Mouse (Mus musculus) lung, postnatal 0 days (tissue): Measurements from ENCODE around the gene Ccl22. TPM values are rescaled to one million over a fixed set of nuclear protein-coding genes. Genes with fewer than 3 reads are reported as not detected.

Experiments used
- ATAC-seq: fragments of 200-750 bp; cut with Nextera tagmentation; 2 replicates; pipeline ENCODE4 v1.8.0; 2017; ENCODE audit warnings: moderate library complexity
- DNase-seq: peaks from one replicate; pipeline ENCODE4 v3.0.0-alpha.2; 2016; ENCODE audit warnings: low spot score
- H3K27ac ChIP-seq: fragments of 300-500 bp; sonication (generic); 2 replicates; pipeline ENCODE4 v1.5.1; 2014; ENCODE audit warnings: antibody characterized with exemption, mild to moderate bottlenecking, low read length, mixed read lengths
- H3K27me3 ChIP-seq: fragments of 300-500 bp; sonication (generic); replicated peaks from 2 replicates; pipeline ENCODE4 v1.6.1; 2014; ENCODE audit warnings: low read length, mixed read lengths; ENCODE audit not compliant: insufficient read depth
- H3K36me3 ChIP-seq: fragments of 300-500 bp; sonication (generic); 2 replicates; pipeline ENCODE4 v1.6.1; 2014; ENCODE audit warnings: low read length, mixed read lengths; ENCODE audit not compliant: insufficient read depth
- H3K4me1 ChIP-seq: fragments of 300-500 bp; sonication (generic); 2 replicates; pipeline ENCODE4 v1.6.1; 2014; ENCODE audit warnings: antibody characterized with exemption, low read depth, low read length, mixed read lengths; ENCODE audit not compliant: insufficient read depth
- H3K4me2 ChIP-seq: fragments of 300-500 bp; sonication (generic); replicated peaks from 2 replicates; pipeline ENCODE4 v1.6.1; 2014; ENCODE audit warnings: low read depth, mild to moderate bottlenecking, low read length, moderate library complexity, mixed read lengths
- H3K4me3 ChIP-seq: fragments of 300-500 bp; sonication (generic); 2 replicates; pipeline ENCODE4 v1.5.1; 2014; ENCODE audit warnings: low read depth, low read length
- H3K9ac ChIP-seq: fragments of 300-500 bp; sonication (generic); replicated peaks from 2 replicates; pipeline ENCODE4 v1.6.1; 2014; ENCODE audit warnings: low read depth, mild to moderate bottlenecking
- H3K9me3 ChIP-seq: fragments of 300-500 bp; sonication (generic); 2 replicates; pipeline ENCODE4 v1.6.1; 2016; ENCODE audit warnings: low read length, mixed read lengths
- CTCF ChIP-seq: IDR thresholded peaks from 2 replicates; pipeline ENCODE4 v1.5.1; 2016; ENCODE audit warnings: antibody characterized with exemption, mild to moderate bottlenecking
- EP300 ChIP-seq: IDR thresholded peaks from 2 replicates; pipeline ENCODE4 v1.6.1; 2016; ENCODE audit warnings: antibody characterized with exemption, mild to moderate bottlenecking, control low read depth
- whole genome bisulfite sequencing: fragments of 180-500 bp; shearing (Covaris S2); extraction: QIAGEN DNeasy Blood & Tissue Kit; methylation state at CpG from one replicate; pipeline ENCODE4 v1.1.7; 2014; 5-methylcytosine and 5-hydroxymethylcytosine counted together
- polyA plus RNA-seq: library from polyadenylated mRNA; unstranded; fragments of >200 nt; fragmentation: Nextera tagmentation; extraction: Ambion mirVana; gene quantifications from 2 replicates; pipeline ENCODE4 v1.2.1, GENCODE M21; 2015

Ccl22 gene
- polyA plus RNA-seq, 1 experiment from 2014 or later, result 0.45 TPM

- Histone ChIP-seq H3K27ac (no peak overlapping the region), H3K4me3 (no peak overlapping the region), H3K4me2 (no peak overlapping the region), H3K9ac (no peak overlapping the region), H3K36me3 (no peaks in the 10 kb centered on the region), H3K27me3 (no peaks in the 10 kb centered on the region), H3K4me1 (no peaks in the 10 kb centered on the region), H3K9me3 (no peaks in the 10 kb centered on the region)
- TF ChIP-seq CTCF, result no peak
- DNase-seq (no peak), ATAC-seq (no peak)
- 75% methylated on average over 10 of the region's 10 CpGs for WGBS
These were observed 5.8 kb downstream of the Ccl22 start for GRCm38 (mm10) chr8:94751023-94751849.

GRCm38 (mm10) chr8:94754006-94754405 is 8.6 kb downstream of the Ccl22 start:
- H3K4me2 ChIP-seq, result no peak overlapping the region
- no peak for TF ChIP-seq EP300
- no peak for TF ChIP-seq CTCF
- no peak overlapping the region for H3K4me3 ChIP-seq
- no peak overlapping the region for H3K9ac ChIP-seq
- no peak for DNase-seq
- no peaks in the 10 kb centered on the region for H3K27me3 ChIP-seq
- ATAC-seq, result no peak
- H3K9me3 ChIP-seq, result no peaks in the 10 kb centered on the region
- H3K4me1 ChIP-seq, result no peaks in the 10 kb centered on the region
- WGBS, result 84% methylated on average over 2 of the region's 2 CpGs
- no peaks in the 10 kb centered on the region for H3K36me3 ChIP-seq
- no peak overlapping the region for H3K27ac ChIP-seq

GRCm38 (mm10) chr8:94754486-94754885 is 9.1 kb downstream of the Ccl22 start:
- Histone ChIP-seq H3K4me1 (no peaks in the 10 kb centered on the region), H3K27me3 (no peaks in the 10 kb centered on the region), H3K27ac (no peak overlapping the region), H3K4me2 (no peak overlapping the region), H3K4me3 (no peak overlapping the region), H3K9ac (no peak overlapping the region), H3K36me3 (no peaks in the 10 kb centered on the region), H3K9me3 (no peaks in the 10 kb centered on the region)
- 60% methylated on average over 2 of the region's 2 CpGs for WGBS
- no peak for TF ChIP-seq EP300
- no peak for TF ChIP-seq CTCF
- DNase-seq (no peak), ATAC-seq (no peak)

- ATAC-seq, result no peak
- Histone ChIP-seq H3K36me3 (no peaks in the 10 kb centered on the region), H3K9me3 (no peaks in the 10 kb centered on the region), H3K4me1 (no peaks in the 10 kb centered on the region), H3K4me3 (no peak overlapping the region), H3K9ac (no peak overlapping the region), H3K4me2 (no peak overlapping the region), H3K27ac (no peak overlapping the region), H3K27me3 (no peaks in the 10 kb centered on the region)
- 42% methylated on average over 9 of the region's 9 CpGs for WGBS
- DNase-seq, result peak; percentile 27
- TF ChIP-seq CTCF, result no peak
- TF ChIP-seq EP300, result no peak
These were observed 21.6 kb downstream of the Ccl22 start for GRCm38 (mm10) chr8:94767035-94767434.

GRCm38 (mm10) chr8:94770945-94771344 is 25.6 kb downstream of the Ccl22 start:
- no peak overlapping the region for H3K4me3 ChIP-seq
- no peak overlapping the region for H3K4me2 ChIP-seq
- ATAC-seq, result peak; percentile 48
- no peak overlapping the region for H3K27ac ChIP-seq
- peak; percentile 81 for DNase-seq
- no peak overlapping the region for H3K9ac ChIP-seq
- H3K36me3 ChIP-seq, result no peaks in the 10 kb centered on the region
- WGBS, result 12% methylated on average over 6 of the region's 6 CpGs
- no peaks in the 10 kb centered on the region for H3K27me3 ChIP-seq
- H3K9me3 ChIP-seq, result no peaks in the 10 kb centered on the region
- H3K4me1 ChIP-seq, result peaks cover 7% of the 10 kb centered on the region; the same call in 1 of the 2 replicates
- TF ChIP-seq CTCF, result no peak
- TF ChIP-seq EP300, result no peak

GRCm38 (mm10) chr8:94771941-94772670 is 26.7 kb downstream of the Ccl22 start, which contains the start of gene Cx3cl1:
Gene Cx3cl1, plus strand, starts transcription at chr8:94772009.
- 2% methylated on average over 37 of the region's 38 CpGs for WGBS
- Histone ChIP-seq H3K4me3 (peak within 1 kb of the TSS; percentile 37), H3K4me2 (peak within 1 kb of the TSS; percentile 79), H3K27me3 (no peaks in the 10 kb centered on the region), H3K36me3 (no peaks in the 10 kb centered on the region), H3K9ac (0 out of 2 replicates have a peak within 1 kb of the TSS, but pooled peaks have one; percentile 19), H3K9me3 (no peaks in the 10 kb centered on the region), H3K4me1 (peaks cover 7% of the 10 kb centered on the region; the same call in 1 of the 2 replicates), H3K27ac (no peak within 1 kb of the TSS)
- DNase-seq, result peak; percentile 87
- no peak for TF ChIP-seq EP300
- no peak for TF ChIP-seq CTCF
- peak; percentile 86 for ATAC-seq
